Mouse (Mus musculus) right cerebral cortex, postnatal 10 days (tissue): ENCODE measurements around the gene Scmh1.

Source experiments
- DNase-seq, 2 experiments: peaks; one replicate each; pipeline ENCODE4 v3.0.0; 2021; ENCODE audit warnings: low spot score in 2 of 2

Gene Scmh1

GRCm38 (mm10) chr4:120556592-120556991, 151.5 kb downstream of the Scmh1 start:
- no peak for DNase-seq

- no peak for DNase-seq
These were observed 160.6 kb downstream of the Scmh1 start for GRCm38 (mm10) chr4:120565726-120566125.

DNA sequence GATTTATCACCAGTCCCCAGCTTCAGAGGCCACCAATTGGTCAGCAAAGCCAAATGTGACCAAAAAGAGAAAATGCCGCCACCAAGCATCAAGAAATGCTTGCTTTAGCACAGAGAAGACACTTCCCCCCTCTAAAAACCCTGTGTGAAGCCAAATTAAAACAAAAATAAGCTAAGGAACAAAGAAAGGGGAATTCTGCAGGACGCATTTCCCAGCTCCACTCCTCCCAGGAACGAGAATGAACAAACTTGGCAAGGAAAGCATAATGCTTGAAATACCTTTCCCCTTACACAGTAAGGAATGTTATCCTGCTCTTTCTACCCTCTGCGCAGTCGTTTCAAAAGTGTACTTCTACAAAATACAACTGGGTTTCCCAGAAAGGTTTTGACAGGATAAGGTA, 162.9 kb downstream of the Scmh1 start:
- DNase-seq = no peak

DNA sequence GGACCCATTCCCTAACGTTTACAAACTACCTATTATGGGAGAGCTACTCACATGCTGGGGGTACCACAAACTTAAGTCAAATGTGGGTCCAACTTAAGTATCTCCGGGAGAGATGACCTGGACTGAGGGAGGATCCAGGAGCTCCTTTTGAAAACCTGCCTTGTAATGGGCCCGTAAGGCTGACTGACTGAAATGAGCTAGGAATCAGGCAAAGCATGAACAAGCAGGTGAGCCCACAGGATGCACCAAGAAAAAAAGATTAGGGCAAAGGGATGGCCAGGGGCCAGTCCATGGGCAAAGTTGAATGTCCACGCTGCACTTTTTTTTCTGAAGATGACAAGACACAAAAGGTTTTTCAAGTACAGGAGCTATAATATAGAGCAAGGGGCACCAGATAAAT, 163.9 kb downstream of the Scmh1 start:
- DNase-seq = peak in 1 of 2 experiments; percentile 48

- DNase-seq = peak; percentile 96
These were observed 164.7 kb downstream of the Scmh1 start, which contains the start of gene Ctps for GRCm38 (mm10) chr4:120569486-120570437. Gene Ctps, minus strand, starts transcription at chr4:120570276.

GRCm38 (mm10) chr4:120570438-120571069, 165.5 kb downstream of the Scmh1 start:
- no peak for DNase-seq

DNA sequence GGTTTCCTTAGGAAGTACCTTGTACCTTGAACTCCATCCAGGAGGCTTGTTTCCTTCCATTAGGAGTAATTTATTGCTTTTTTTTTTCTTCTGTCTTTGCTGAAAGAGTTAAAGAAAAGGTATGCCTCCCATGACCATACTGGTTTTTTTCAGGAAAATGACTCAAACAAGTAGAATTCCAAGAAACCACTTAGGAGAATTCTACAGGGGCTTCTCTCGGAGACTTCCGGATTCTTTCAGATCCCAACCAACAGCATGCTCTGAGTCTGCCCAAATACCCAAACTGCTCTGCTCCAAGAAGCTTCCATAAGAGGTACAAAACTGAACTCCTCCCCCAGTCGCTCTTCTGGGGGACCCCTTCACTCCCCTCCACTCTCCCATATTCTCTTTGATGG, 166.0 kb downstream of the Scmh1 start:
- DNase-seq = no peak

DNA sequence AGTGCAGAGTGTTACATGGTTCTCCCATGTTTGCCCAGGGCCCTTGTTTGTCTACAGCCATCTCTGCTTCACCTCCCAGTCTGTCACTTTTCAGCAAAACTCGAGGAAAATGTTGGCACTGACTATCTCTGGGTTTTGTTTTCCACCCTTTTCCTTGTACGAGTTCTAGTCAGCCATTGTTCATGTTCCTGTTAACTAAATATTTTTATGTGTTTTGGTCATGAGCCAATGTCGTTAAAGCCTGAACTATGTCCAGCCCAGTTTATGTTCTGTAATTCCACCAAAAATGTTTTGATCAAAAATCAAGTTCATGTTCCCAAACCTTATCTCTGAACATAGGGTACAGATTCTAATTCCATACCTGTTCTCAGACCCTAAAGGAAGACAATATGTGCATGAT, 166.6 kb downstream of the Scmh1 start:
- no peak for DNase-seq
